Mouse (Mus musculus): ENCODE measurements around the gene Daam1. TPM values are rescaled to one million over a fixed set of nuclear protein-coding genes. Genes with fewer than 3 reads are reported as not detected.

Daam1 gene
- polyA plus RNA-seq, 1 experiment from 2014 or later, result 5.0 TPM

DNA sequence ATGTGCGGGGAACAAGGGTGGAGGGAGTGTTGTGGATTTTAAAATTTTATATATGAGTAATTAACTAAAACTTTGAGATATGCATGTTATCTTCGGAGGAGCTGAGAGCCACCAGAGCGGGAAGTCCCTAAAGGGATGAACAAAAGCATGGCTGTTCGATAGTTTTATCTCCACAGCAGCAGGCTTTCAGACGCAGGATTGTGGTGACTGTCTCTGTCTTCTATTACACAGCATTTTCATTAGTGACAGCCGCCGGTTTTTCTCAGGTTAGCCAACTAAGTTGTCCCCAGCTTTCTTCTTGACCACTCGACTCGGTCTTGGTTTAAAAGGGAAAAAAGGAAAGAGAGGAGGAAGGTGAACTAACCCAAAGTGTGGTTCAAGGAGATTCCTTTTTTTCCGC is 739 bp upstream of the Daam1 start:
- WGBS, result 13% methylated on average over 10 of the region's 10 CpGs
- no peak overlapping the region for H3K27ac ChIP-seq

DNA sequence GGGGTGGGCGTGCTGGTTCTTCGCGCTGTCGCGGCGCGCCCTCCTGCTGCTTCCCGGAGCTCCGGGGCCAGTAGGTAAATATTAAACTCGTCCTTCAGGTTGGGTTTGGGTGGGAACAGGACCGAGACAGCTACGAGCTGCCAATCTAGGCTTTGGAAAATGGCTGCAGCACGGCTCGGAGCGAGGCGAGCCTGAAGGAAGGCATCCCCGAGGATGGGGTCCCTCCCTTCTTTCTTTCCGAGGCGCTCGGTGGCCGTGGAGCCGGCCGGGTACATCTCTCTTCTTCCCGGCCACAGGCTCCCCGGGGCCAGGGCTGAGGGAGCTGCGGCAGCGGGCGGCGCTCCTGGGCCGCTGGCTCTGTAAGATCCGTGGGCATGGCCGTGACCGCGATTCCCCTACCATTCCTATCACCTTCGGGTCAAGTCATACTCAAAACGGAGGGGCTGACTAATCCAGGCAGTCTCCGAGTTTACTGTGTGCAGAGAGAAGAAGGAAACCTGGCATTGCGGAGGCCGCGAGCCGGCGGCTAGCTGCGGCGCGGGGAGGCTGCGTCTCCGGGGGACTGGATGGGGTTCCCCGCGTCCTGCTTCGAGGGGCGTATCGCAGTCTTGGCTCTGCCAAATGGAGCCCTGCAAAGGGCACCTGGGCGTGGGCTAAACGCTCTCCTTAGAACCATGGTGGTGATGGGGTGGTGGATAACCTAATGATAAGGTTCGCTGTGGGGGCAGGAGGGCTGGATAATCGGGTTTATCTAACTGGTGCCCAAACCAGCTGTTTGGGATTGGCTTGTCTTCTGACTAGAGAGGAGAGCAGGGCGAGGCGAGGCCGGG is 595 bp downstream of the Daam1 start:
- H3K27ac ChIP-seq, result peak overlapping the region; percentile 91
- WGBS, result under 1% methylated on average over 59 of the region's 59 CpGs
- ATAC-seq (replicated peaks; ENCODE audit: low FRiP score, low read depth) (peak; percentile 65), DNase-seq (ENCODE audit: low spot score) (peak; percentile 50)
- 0 out of 2 replicates have a peak, but pooled peaks cover 3% of the 10 kb centered on the region for H3K27me3 ChIP-seq (ENCODE audit: insufficient read depth, low read length)
- no peak for TF ChIP-seq CTCF (IDR thresholded peaks at IDR 0.05; ENCODE audit: low read depth)
- H3K9ac ChIP-seq (ENCODE audit: low read depth, low read length), result peak overlapping the region; percentile 68
- peak overlapping the region; percentile 78 for H3K4me2 ChIP-seq (ENCODE audit: low read length)
- H3K36me3 ChIP-seq (ENCODE audit: insufficient read depth, low read length), result no peaks in the 10 kb centered on the region
- peak overlapping the region; percentile 77 for H3K4me3 ChIP-seq (replicated peaks; ENCODE audit: low read depth, low read length)
- no peaks in the 10 kb centered on the region for H3K9me3 ChIP-seq (replicated peaks; ENCODE audit: low read length)
- peaks cover 11% of the 10 kb centered on the region; the same call in 1 of the 2 replicates for H3K4me1 ChIP-seq (replicated peaks; ENCODE audit: insufficient read depth, low read length)

More for the DNA sequence above, 739 bp upstream of the Daam1 start:
- peak overlapping the region; percentile 56 for H3K4me2 ChIP-seq (ENCODE audit: low read length)
- DNase-seq (ENCODE audit: low spot score) (no peak), ATAC-seq (replicated peaks; ENCODE audit: low FRiP score, low read depth) (no peak)
- H3K36me3 ChIP-seq (ENCODE audit: insufficient read depth, low read length), result no peaks in the 10 kb centered on the region
- peaks cover 11% of the 10 kb centered on the region; the same call in 1 of the 2 replicates for H3K4me1 ChIP-seq (replicated peaks; ENCODE audit: insufficient read depth, low read length)
- H3K9me3 ChIP-seq (replicated peaks; ENCODE audit: low read length), result no peaks in the 10 kb centered on the region
- H3K27me3 ChIP-seq (ENCODE audit: insufficient read depth, low read length), result 0 out of 2 replicates have a peak, but pooled peaks cover 3% of the 10 kb centered on the region
- peak overlapping the region; percentile 24; the same call in 1 of the 2 replicates for H3K9ac ChIP-seq (ENCODE audit: low read depth, low read length)
- peak overlapping the region; percentile 77 for H3K4me3 ChIP-seq (replicated peaks; ENCODE audit: low read depth, low read length)
- TF ChIP-seq CTCF (IDR thresholded peaks at IDR 0.05; ENCODE audit: low read depth), result no peak

GRCm38 (mm10) chr12:71832225-71832624 is 1.3 kb downstream of the Daam1 start:
- TF ChIP-seq CTCF (IDR thresholded peaks at IDR 0.05; ENCODE audit: low read depth), result no peak
- WGBS, result 0% methylated on average over 12 of the region's 12 CpGs
- no peak for ATAC-seq (replicated peaks; ENCODE audit: low FRiP score, low read depth)

GRCm38 (mm10) chr12:71834041-71834440 is 3.2 kb downstream of the Daam1 start:
- peaks cover 11% of the 10 kb centered on the region; the same call in 1 of the 2 replicates for H3K4me1 ChIP-seq (replicated peaks; ENCODE audit: insufficient read depth, low read length)
- no peak for TF ChIP-seq CTCF (IDR thresholded peaks at IDR 0.05; ENCODE audit: low read depth)
- H3K4me2 ChIP-seq (ENCODE audit: low read length), result no peak overlapping the region
- 80% methylated on average over 7 of the region's 7 CpGs for WGBS
- no peak for DNase-seq (ENCODE audit: low spot score)
- H3K27ac ChIP-seq, result no peak overlapping the region
- no peak for ATAC-seq (replicated peaks; ENCODE audit: low FRiP score, low read depth)
- H3K4me3 ChIP-seq (replicated peaks; ENCODE audit: low read depth, low read length), result no peak overlapping the region
- no peaks in the 10 kb centered on the region for H3K36me3 ChIP-seq (ENCODE audit: insufficient read depth, low read length)
- H3K9me3 ChIP-seq (replicated peaks; ENCODE audit: low read length), result no peaks in the 10 kb centered on the region
- H3K27me3 ChIP-seq (ENCODE audit: insufficient read depth, low read length), result 0 out of 2 replicates have a peak, but pooled peaks cover 1% of the 10 kb centered on the region
- no peak overlapping the region for H3K9ac ChIP-seq (ENCODE audit: low read depth, low read length)

More at GRCm38 (mm10) chr12:71832225-71832624, 1.3 kb downstream of the Daam1 start:
- Histone ChIP-seq H3K9ac (ENCODE audit: low read depth, low read length) (peak overlapping the region; percentile 68), H3K9me3 (replicated peaks; ENCODE audit: low read length) (no peaks in the 10 kb centered on the region), H3K27ac (no peak overlapping the region), H3K4me3 (replicated peaks; ENCODE audit: low read depth, low read length) (peak overlapping the region; percentile 77), H3K4me2 (ENCODE audit: low read length) (peak overlapping the region; percentile 78), H3K27me3 (ENCODE audit: insufficient read depth, low read length) (0 out of 2 replicates have a peak, but pooled peaks cover 3% of the 10 kb centered on the region), H3K36me3 (ENCODE audit: insufficient read depth, low read length) (no peaks in the 10 kb centered on the region), H3K4me1 (replicated peaks; ENCODE audit: insufficient read depth, low read length) (peaks cover 11% of the 10 kb centered on the region; the same call in 1 of the 2 replicates)
- DNase-seq (ENCODE audit: low spot score), result peak; percentile 74

DNA sequence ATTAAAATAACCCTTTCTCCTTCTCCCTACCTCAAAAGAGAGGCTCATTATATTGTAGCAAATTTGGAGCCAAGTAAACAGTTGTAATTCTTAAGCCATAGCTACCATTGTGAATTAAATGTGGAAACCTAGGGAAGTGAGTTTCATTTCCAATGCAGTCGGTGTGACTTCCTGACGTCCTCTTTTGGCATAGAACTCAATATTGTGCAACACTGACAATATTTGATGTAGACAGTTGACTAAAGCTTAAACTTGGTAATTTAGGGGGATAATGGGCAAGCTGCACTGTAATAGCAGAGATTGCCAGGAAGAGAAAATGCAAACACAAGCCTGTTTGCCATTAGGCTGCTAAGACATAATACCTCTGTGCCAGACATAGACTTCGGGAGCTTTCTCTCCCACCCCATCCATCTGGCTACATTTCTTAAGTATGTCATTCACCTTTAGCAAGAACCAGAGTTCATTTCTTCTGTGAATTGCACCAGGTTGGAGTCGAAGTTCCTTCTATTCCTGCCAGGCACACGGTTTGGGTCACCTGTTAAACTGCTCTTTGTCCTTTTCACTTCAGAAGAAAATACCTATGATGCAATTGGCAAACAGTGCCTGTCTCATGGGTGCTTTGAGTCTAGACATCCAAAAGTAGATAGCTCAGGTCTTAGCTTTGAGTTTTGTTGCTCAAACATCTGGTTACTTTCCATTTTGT is 5.2 kb downstream of the Daam1 start:
- no peak for ATAC-seq (replicated peaks; ENCODE audit: low FRiP score, low read depth)
- WGBS, result 67% methylated on average over 5 of the region's 5 CpGs
- no peaks in the 10 kb centered on the region for H3K36me3 ChIP-seq (ENCODE audit: insufficient read depth, low read length)
- no peak overlapping the region for H3K4me3 ChIP-seq (replicated peaks; ENCODE audit: low read depth, low read length)
- H3K27ac ChIP-seq, result no peak overlapping the region
- H3K4me1 ChIP-seq (replicated peaks; ENCODE audit: insufficient read depth, low read length), result peaks cover 20% of the 10 kb centered on the region; the same call in 1 of the 2 replicates
- no peak for DNase-seq (ENCODE audit: low spot score)
- no peak overlapping the region for H3K4me2 ChIP-seq (ENCODE audit: low read length)
- H3K27me3 ChIP-seq (ENCODE audit: insufficient read depth, low read length), result no peaks in the 10 kb centered on the region
- no peak for TF ChIP-seq CTCF (IDR thresholded peaks at IDR 0.05; ENCODE audit: low read depth)
- no peak overlapping the region for H3K9ac ChIP-seq (ENCODE audit: low read depth, low read length)
- H3K9me3 ChIP-seq (replicated peaks; ENCODE audit: low read length), result no peaks in the 10 kb centered on the region

DNA sequence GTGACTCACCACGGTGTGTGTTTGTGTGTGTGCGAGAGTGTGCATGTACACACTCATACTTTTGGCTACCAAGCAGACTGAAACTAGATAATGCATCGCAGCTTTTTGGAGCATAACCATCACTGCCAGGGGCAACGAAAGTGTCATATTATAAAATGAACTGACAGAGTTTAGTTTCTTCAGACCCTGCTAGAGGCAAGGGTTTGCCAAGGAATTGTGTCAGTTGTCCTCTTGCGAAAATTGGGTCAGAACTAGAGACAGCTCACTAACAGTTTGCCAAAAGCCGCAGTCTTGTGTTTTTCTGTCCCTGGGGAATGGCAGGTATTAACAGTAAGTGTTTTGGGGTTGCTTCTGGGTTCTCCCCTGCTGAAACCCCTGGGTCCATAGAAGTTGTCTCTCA is 5.9 kb downstream of the Daam1 start:
- Histone ChIP-seq H3K9me3 (replicated peaks; ENCODE audit: low read length) (no peaks in the 10 kb centered on the region), H3K36me3 (ENCODE audit: insufficient read depth, low read length) (no peaks in the 10 kb centered on the region), H3K4me1 (replicated peaks; ENCODE audit: insufficient read depth, low read length) (peaks cover 26% of the 10 kb centered on the region; the same call in 1 of the 2 replicates), H3K9ac (ENCODE audit: low read depth, low read length) (no peak overlapping the region), H3K4me3 (replicated peaks; ENCODE audit: low read depth, low read length) (no peak overlapping the region), H3K27me3 (ENCODE audit: insufficient read depth, low read length) (no peaks in the 10 kb centered on the region), H3K4me2 (ENCODE audit: low read length) (no peak overlapping the region), H3K27ac (no peak overlapping the region)
- DNase-seq (ENCODE audit: low spot score) (no peak), ATAC-seq (replicated peaks; ENCODE audit: low FRiP score, low read depth) (no peak)
- TF ChIP-seq CTCF (IDR thresholded peaks at IDR 0.05; ENCODE audit: low read depth), result no peak
- WGBS, result 89% methylated on average over 6 of the region's 6 CpGs
